Mouse (Mus musculus) kidney, postnatal 36 days (tissue): Measurements from ENCODE around the gene 3110009E18Rik.

ENCODE experiments used
- DNase-seq, 2 experiments: peaks; one replicate each; pipeline ENCODE4 v3.0.0; 2021 to 2022; ENCODE audit warnings: mixed read lengths in 2 of 2

Gene 3110009E18Rik

GRCm38 (mm10) chr1:120145527-120146216, 24.7 kb downstream of the 3110009E18Rik start:
- no peak for DNase-seq

GRCm38 (mm10) chr1:120146994-120147393, 26.0 kb downstream of the 3110009E18Rik start:
- DNase-seq: peak in 1 of 2 experiments; percentile 46

GRCm38 (mm10) chr1:120154232-120154631, 33.2 kb downstream of the 3110009E18Rik start:
- peak in 1 of 2 experiments; percentile 68 for DNase-seq

GRCm38 (mm10) chr1:120155325-120155724, 34.3 kb downstream of the 3110009E18Rik start:
- DNase-seq: peak in 1 of 2 experiments; percentile 48

- DNase-seq: no peak
Measured at GRCm38 (mm10) chr1:120158474-120159127, 37.6 kb downstream of the 3110009E18Rik start.

GRCm38 (mm10) chr1:120161502-120161901, 40.5 kb downstream of the 3110009E18Rik start:
- DNase-seq: no peak

GRCm38 (mm10) chr1:120162616-120163015, 41.6 kb downstream of the 3110009E18Rik start:
- DNase-seq: no peak

- no peak for DNase-seq
Measured at GRCm38 (mm10) chr1:120168016-120168415, 47.0 kb downstream of the 3110009E18Rik start.

- no peak for DNase-seq
Measured at GRCm38 (mm10) chr1:120168674-120169073, 47.7 kb downstream of the 3110009E18Rik start.

GRCm38 (mm10) chr1:120170307-120170706, 49.3 kb downstream of the 3110009E18Rik start:
- DNase-seq: no peak

- peak; percentile 24 to 38 for DNase-seq
Measured at GRCm38 (mm10) chr1:120171819-120172521, 51.0 kb downstream of the 3110009E18Rik start.

GRCm38 (mm10) chr1:120174991-120175390, 54.0 kb downstream of the 3110009E18Rik start:
- no peak for DNase-seq

- peak; percentile 41 to 42 for DNase-seq
Measured at GRCm38 (mm10) chr1:120176313-120176712, 55.3 kb downstream of the 3110009E18Rik start.

- DNase-seq: no peak
Measured at GRCm38 (mm10) chr1:120177141-120177540, 56.2 kb downstream of the 3110009E18Rik start.

GRCm38 (mm10) chr1:120186204-120186603, 65.2 kb downstream of the 3110009E18Rik start:
- no peak for DNase-seq

GRCm38 (mm10) chr1:120186655-120187054, 65.7 kb downstream of the 3110009E18Rik start:
- DNase-seq: no peak

GRCm38 (mm10) chr1:120187059-120187458, 66.1 kb downstream of the 3110009E18Rik start:
- DNase-seq: no peak

- DNase-seq: no peak
Measured at GRCm38 (mm10) chr1:120189206-120189605, 68.2 kb downstream of the 3110009E18Rik start.

- no peak for DNase-seq
Measured at GRCm38 (mm10) chr1:120190300-120190699, 69.3 kb downstream of the 3110009E18Rik start.

GRCm38 (mm10) chr1:120190946-120191345, 70.0 kb downstream of the 3110009E18Rik start:
- no peak for DNase-seq

GRCm38 (mm10) chr1:120192321-120192720, 71.3 kb downstream of the 3110009E18Rik start:
- DNase-seq: no peak

GRCm38 (mm10) chr1:120193586-120193985, 72.6 kb downstream of the 3110009E18Rik start:
- DNase-seq: no peak

GRCm38 (mm10) chr1:120195947-120196346, 75.0 kb downstream of the 3110009E18Rik start:
- no peak for DNase-seq

GRCm38 (mm10) chr1:120196724-120197123, 75.7 kb downstream of the 3110009E18Rik start:
- DNase-seq: no peak
